Mouse (Mus musculus): ENCODE data around the gene Cd6. TPM values are rescaled to one million over a fixed set of nuclear protein-coding genes. Genes with fewer than 3 reads are reported as not detected.

Gene Cd6
- total RNA-seq (2021) = under 1 TPM; 0.22 to 0.52 TPM

DNA sequence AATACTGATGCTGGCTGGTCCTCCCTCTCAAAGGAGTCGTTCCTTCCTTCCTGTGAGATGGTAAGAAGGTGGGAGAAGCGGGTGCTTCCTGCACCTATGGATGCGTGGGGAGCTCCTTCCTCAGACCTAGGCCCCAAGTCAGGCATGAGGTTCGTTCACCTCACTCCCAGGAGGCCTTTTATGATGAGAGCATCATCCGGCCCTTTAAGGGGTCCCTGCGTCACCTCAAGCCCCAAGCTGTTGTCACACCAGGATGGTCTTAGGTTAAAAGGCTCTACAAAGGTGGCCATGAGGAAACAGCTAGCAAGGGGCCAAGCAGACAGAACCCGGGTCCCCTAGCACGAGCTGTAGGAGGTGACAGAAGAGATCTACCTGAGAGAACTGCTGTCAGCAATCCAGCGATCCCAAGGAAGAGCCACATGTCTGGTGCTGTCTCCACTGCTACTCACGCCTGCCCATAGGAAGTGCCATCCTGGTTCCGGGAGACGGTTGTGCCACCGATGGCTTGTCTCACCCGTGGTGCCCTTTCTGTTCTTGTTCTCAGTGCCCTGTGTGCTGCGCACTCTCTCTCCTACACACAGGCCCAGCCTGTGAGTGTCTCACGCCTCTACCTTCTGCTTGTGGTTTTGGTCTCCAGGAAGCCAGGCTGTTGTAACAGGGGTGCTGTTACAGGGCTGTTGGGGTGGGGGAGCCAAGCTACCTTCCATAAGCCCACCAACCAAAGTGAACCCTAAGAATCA lies at the start of gene Cd6:
Gene Cd6, minus strand, starts transcription at position 623 of the 740 bp plus-strand sequence.
- no peak for DNase-seq
- intact Hi-C loops (cut with DNase I) = no loop called here

DNA sequence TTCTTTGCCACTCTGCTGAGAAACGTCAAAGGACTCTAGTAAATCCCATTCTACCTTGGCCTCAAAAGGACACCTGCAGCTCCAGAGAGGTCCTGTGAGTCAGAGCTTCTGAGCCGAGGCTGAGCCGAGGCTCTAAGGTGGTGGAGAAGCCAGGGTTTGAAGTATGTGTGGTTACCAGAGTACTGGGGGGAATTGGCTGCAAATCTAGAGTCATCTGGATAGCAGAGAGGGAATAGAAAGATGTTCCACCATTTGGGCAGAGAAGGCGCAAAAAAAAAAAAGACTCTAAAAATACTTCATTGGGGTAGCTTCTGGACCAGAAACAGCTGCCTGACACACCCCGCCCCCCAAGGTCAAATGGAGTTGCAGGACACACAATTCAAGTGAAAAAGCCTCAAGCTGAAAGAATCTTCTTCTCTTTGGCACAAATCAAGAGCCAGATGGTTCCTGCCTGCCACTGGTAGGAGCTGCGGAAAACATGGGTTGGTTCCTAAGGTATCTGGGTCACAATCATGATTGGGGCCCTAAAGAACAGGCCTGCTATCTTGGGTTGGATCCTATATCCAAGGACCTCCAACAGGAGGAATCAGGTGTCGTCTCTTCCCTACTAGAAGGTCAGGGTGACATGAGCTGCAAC lies 48.5 kb upstream of the Cd6 start:
- DNase-seq = no peak
- intact Hi-C loops (cut with DNase I) = no loop called here

GRCm38 (mm10) chr19:10871328-10871961 lies 41.6 kb upstream of the Cd6 start:
- intact Hi-C loops (cut with DNase I) = no loop called here
- DNase-seq = no peak

- intact Hi-C loops (cut with DNase I) = no loop called here
- no peak for DNase-seq
Measured at GRCm38 (mm10) chr19:10870676-10871075, 40.8 kb upstream of the Cd6 start.

- DNase-seq = peak in 1 of 2 experiments; percentile 29
- intact Hi-C loops (cut with DNase I) = no loop called here
Measured at GRCm38 (mm10) chr19:10869886-10870527, 40.1 kb upstream of the Cd6 start, which contains the start of gene Tmem132a. Gene Tmem132a (minus strand): TSS chr19:10869940.

- intact Hi-C loops (cut with DNase I) = no loop called here
- DNase-seq = peak; percentile 85 to 86
Measured at GRCm38 (mm10) chr19:10869241-10869885, 39.5 kb upstream of the Cd6 start.

- intact Hi-C loops (cut with DNase I) = no loop called here
- DNase-seq = peak in 1 of 2 experiments; percentile 35
Measured at GRCm38 (mm10) chr19:10868623-10869141, 38.8 kb upstream of the Cd6 start.

GRCm38 (mm10) chr19:10867946-10868622 lies 38.2 kb upstream of the Cd6 start:
- intact Hi-C loops (cut with DNase I) = no loop called here
- DNase-seq = no peak

- intact Hi-C loops (cut with DNase I) = no loop called here
Measured at GRCm38 (mm10) chr19:10866351-10866750, 36.5 kb upstream of the Cd6 start.

GRCm38 (mm10) chr19:10860072-10860497 lies 30.2 kb upstream of the Cd6 start:
- intact Hi-C loops (cut with DNase I) = no loop called here
- no peak for DNase-seq

More at GRCm38 (mm10) chr19:10866351-10866750, 36.5 kb upstream of the Cd6 start:
- no peak for DNase-seq

DNA sequence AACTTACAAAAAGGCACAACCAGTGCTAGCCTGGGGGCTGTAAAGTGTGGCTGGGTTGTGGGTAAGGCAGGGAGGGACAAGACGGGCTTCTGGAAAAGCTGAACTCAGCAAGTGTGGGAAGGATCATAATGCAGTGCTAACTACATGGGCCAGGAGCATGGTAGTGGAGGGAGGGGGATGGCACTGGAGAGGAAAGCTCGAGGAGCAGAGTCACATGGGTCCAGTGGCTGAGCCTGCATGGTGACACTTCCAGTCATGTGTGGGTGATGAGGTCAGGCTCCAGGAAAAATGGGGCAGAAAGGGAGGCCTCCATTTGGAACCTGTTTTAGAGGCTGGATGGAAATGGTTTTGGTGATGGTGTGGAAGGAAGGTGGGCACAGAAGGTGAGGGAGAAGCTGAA lies 26.7 kb upstream of the Cd6 start:
- DNase-seq = no peak
- intact Hi-C loops (cut with DNase I) = no loop called here

- intact Hi-C loops (cut with DNase I) = no loop called here
- DNase-seq = no peak
Measured at GRCm38 (mm10) chr19:10855422-10855821, 25.6 kb upstream of the Cd6 start.

GRCm38 (mm10) chr19:10847311-10848087 lies 17.6 kb upstream of the Cd6 start:
- intact Hi-C loops (cut with DNase I) = no loop called here
- peak; percentile 72 to 76 for DNase-seq

DNA sequence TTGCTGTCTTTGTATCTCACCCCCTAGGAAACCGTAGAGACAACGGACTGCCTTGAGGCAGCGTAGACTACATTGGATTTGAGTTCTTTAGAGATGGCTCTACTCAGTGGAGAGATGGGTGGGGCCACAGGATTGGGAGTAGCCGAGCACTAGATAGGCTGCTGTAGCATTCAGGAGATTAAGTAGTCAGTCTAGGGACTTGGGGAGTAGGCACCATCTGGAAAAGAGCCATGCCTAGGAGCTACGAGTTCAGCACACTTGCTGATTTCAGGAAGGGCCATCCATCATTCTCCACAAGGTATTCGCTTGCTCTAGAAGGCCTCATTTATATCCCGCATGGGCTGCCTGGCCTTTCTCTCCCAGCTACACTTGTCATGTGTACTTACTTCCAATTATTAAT lies 16.3 kb upstream of the Cd6 start:
- intact Hi-C loops (cut with DNase I) = no loop called here

DNA sequence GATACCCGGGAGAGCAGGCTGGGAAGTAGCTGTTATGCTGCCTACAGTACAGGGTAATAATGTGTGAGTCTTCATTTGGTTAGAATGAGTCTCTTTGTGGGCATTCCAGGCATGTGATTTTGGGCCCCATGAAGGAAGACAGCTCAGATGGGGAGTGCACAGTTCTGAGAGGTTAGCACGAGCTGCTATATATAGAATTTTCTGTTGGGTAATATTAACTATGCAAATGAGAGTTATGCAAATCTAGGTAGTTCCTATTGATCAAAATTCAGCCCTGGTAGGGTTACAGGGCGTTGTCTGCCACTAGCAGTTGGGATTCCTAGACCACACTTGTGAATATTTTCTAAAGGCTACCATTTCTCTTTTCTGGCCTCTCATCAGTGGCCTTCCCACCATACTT lies 15.6 kb upstream of the Cd6 start:
- intact Hi-C loops (cut with DNase I) = no loop called here
- no peak for DNase-seq

More for the DNA sequence above, 16.3 kb upstream of the Cd6 start:
- no peak for DNase-seq

GRCm38 (mm10) chr19:10844206-10844605 lies 14.3 kb upstream of the Cd6 start:
- intact Hi-C loops (cut with DNase I) = no loop called here
- DNase-seq = no peak

GRCm38 (mm10) chr19:10842914-10843313 lies 13.1 kb upstream of the Cd6 start:
- intact Hi-C loops (cut with DNase I) = no loop called here
- DNase-seq = no peak

DNA sequence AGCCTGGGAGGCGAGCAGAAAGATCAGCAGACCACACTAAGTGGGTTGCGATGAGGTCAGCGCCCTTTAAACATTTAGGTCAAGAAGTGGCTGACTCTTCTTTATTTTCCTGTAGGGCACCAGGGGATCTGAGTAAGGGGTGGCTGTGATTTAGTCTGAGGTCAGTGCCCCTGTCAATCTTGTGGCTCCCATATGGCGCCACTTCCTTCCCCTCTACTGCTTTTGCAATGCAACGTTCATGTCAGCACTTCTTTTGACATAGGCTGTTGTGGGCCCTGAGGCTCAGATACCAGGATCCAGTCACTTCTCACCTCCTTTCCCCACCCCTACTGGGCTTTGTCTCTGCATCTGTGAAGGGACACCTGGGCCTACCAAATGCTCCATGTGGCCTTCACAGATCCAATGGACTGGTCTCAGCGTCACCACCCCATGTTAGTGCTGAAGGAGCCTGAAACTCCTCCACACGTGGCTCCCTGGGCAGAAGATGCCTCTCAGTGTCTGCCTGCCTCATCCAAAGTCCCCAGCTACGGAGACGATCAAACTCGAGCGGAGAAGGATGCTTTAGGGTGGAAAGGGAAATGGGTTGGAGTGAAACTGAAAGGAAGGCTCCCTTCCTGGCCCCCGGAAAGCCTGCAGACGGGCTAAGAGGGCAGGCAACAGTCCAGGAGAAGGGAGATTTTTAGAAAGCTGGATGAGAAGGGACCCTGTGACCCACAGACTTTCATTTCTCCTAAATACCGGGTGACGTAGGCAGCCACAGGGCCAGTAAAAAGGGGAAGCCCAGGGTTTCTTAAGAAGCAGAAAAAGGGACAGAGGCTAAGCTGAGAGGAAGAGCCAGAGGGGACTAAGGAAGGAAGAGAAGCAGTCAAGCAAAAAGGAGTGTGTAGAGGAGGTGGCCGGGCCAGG lies 12.1 kb upstream of the Cd6 start:
- intact Hi-C loops (cut with DNase I) = no loop called here
- DNase-seq = peak; percentile 57 to 58
